Mouse (Mus musculus) liver, adult (tissue): ENCODE data around the gene Gm8050.
"Not testable (repeated sequence)": the region's sequence is repeated elsewhere in the genome, so short reads cannot be mapped to it uniquely, and the experiment has no call there.

Experiments used
- GATA4 ChIP-seq: IDR thresholded peaks from 2 replicates; pipeline ENCODE4 v1.6.1; 2014; ENCODE audit warnings: mild to moderate bottlenecking, low read length; ENCODE audit not compliant: insufficient replicate concordance

The Gm8050 gene

DNA sequence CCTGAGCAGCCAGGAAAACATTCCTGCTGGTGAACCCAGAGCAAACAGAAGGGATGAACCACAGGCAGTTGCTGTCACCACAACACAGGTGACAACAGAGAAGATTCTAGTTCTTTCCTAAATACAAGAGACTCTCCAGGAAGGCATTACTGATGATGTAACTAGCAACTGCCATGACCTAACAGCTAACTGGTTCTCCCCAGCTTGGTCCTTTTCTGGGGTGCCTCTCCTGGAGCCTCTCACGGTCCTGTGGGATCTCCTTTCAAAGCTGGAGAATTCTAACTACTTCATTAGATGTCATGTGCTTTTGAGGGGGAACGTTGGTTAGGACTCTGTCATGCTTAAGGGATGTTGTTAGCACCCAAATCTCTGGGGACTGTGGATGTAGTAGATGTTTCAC is at the start of gene Gm8050:
Gene Gm8050 (minus strand): TSS at position 101 of the 400 bp plus-strand sequence.
- not testable (repeated sequence) for TF ChIP-seq GATA4

DNA sequence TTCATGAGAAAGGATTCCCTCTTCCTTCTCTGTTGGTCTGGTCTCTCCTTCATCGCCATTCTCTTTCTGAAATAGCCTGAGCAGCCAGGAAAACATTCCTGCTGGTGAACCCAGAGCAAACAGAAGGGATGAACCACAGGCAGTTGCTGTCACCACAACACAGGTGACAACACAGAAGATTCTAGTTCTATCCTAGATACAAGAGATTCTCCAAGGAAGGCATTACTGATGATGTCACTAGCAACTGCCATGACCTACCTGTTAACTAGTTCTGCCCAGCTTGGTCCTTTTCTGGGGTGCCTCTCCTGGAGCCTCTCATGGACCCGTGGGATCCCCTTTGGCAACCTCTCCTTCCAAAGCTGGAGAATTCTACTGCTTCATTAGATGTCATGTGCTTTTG is 22.2 kb upstream of the Gm8050 start, which contains the start of gene Gm3636:
Gene Gm3636 (minus strand): TSS at position 101 of the 400 bp plus-strand sequence.
- TF ChIP-seq GATA4 = not testable (repeated sequence)

DNA sequence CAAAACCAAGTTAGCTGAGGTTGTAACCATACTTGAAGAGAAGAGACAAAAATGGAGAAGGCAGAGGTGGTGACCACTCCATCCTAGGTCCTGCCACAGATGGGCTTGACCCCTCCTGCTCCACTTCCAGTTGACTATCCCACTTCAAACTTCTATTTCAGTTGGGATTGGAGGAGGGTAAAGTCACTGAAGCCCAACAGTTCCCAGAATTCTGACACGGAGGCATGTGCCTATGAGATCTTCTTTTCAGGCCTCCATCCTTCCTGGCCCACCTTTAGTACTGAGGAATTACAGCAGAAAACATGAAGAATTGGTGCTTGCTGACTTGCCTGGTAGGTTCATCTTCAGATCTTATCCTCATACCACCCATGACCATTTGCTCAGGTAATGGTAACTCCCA is 36.0 kb downstream of the Gm8050 start, which contains the start of gene Gm10251:
Gene Gm10251 (minus strand): TSS at position 101 of the 400 bp plus-strand sequence.
- not testable (repeated sequence) for TF ChIP-seq GATA4
